Mouse (Mus musculus): ENCODE data around the gene Tie1. TPM values are rescaled to one million over a fixed set of nuclear protein-coding genes. Genes with fewer than 3 reads are reported as not detected.
A peak's percentile ranks its signal among the peaks of the same experiment; 100 is the strongest.
"Not testable (repeated sequence)": the region's sequence is repeated elsewhere in the genome, so short reads cannot be mapped to it uniquely, and the experiment has no call there.

Tie1 gene
- polyA plus RNA-seq, 1 experiment, result 32.0 TPM

DNA sequence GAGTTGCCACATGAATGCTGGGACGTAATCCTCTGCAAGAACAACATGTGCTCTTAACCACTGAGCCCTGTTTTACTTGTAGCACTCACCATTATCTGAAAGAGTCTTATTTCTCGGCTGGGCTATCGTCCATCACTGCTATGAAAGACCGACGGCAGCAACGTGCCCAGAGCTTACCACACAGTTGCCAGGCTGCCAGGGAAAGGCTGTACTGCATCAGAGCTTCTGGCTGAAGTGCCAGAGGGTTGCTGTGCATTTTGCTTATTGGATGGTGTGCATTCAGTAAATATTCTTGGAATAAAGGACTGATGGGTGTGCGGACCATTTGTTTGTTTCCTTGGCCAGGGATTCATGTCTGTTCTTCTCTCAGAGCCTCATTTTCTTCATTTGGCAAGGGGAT, 34.1 kb upstream of the Tie1 start:
- H3K4me3 ChIP-seq (replicated peaks), result no peak overlapping the region
- peaks cover 90% of the 10 kb centered on the region for H3K36me3 ChIP-seq (replicated peaks; ENCODE audit: low read length)
- TF ChIP-seq GATA1 (IDR thresholded peaks at IDR 0.05; ENCODE audit: borderline replicate concordance, low read length) (no peak), FLI1 (IDR thresholded peaks at IDR 0.05; ENCODE audit: low read length) (no peak)
- H3K9me3 ChIP-seq, result no peaks in the 10 kb centered on the region
- H3K4me1 ChIP-seq, result peaks cover 43% of the 10 kb centered on the region
- no peaks in the 10 kb centered on the region for H3K27me3 ChIP-seq (replicated peaks)

DNA sequence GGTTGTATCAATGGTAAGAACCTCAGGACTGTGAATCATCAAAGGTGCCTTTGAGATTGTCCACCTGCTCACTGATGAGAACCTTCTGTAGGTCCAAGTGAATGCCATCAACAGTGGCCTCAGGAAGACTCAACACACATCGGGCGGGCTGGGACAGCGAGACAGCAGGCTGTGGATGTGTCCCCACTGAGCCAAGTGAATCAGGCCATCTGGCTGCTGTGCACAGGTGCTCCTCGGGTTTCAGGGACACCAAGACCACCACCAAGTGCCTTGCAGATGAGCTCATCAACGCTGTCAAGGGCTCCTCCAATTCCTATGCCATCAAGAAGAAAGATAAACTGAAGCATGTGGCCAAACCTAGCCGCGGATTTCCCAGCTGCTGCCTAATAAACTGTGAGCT, 32.4 kb upstream of the Tie1 start:
- Histone ChIP-seq H3K27me3 (replicated peaks) (no peaks in the 10 kb centered on the region), H3K4me1 (peaks cover 56% of the 10 kb centered on the region), H3K36me3 (replicated peaks; ENCODE audit: low read length) (peaks cover 92% of the 10 kb centered on the region), H3K4me3 (replicated peaks) (no peak overlapping the region), H3K9me3 (no peaks in the 10 kb centered on the region)
- no peak for TF ChIP-seq GATA1 (IDR thresholded peaks at IDR 0.05; ENCODE audit: borderline replicate concordance, low read length)
- TF ChIP-seq FLI1 (IDR thresholded peaks at IDR 0.05; ENCODE audit: low read length), result no peak

DNA sequence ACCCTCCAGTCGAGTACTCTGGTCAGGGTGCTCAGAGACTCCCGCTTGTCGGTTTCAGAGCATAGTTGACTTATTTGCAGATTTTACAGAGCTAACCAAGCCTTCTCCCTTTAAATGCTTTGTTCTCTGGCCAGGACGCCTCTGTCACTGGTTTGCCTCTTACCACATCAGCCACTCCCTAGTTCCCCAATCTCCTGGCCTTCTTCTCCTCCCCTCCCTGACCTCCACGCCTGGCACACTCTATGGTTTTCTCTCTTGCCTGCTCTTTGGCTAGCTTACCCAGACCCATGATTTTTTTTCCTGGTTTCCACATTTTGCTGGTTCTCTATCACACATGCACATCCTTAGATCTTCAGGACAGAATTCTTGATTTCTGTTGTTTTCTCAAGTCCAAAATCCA, 28.3 kb upstream of the Tie1 start:
- H3K27me3 ChIP-seq (replicated peaks), result no peaks in the 10 kb centered on the region
- TF ChIP-seq GATA1 (IDR thresholded peaks at IDR 0.05; ENCODE audit: borderline replicate concordance, low read length), result no peak
- no peak overlapping the region for H3K4me3 ChIP-seq (replicated peaks)
- no peaks in the 10 kb centered on the region for H3K9me3 ChIP-seq
- H3K36me3 ChIP-seq (replicated peaks; ENCODE audit: low read length), result peaks cover 86% of the 10 kb centered on the region
- H3K4me1 ChIP-seq, result peaks cover 69% of the 10 kb centered on the region

DNA sequence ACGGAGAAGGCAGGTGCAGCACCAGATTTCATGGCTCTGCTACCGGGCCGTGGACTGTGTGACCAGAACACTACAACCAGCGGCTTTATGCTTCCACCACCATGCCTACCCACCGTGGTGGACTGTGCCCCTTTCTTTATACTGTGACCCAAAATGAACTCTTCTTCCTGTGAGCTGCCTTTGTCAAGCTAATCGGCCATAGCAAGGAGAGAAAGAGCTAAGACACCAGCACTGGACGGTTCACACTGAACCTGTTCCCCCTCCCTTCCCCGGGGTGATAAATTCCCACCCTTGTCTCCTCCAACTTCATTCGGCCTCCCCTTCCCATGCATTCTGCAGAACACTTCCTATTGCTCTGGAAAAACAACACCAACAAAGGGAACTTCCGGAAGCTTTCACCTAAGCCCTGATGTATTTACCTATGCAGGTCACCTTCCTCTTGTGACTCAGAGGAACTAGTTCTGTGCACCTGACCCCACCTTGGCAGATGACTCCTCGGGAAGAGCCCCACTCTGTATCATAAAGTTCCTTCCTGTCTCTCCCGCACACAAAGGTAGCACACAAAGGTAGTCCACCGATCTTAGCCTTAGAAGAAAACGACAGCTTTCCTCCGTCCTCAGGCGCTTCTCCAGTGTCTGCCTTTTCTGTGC, 27.8 kb upstream of the Tie1 start:
- no peaks in the 10 kb centered on the region for H3K27me3 ChIP-seq (replicated peaks)

GRCm38 (mm10) chr4:118516699-118517496, 27.0 kb upstream of the Tie1 start:
- Histone ChIP-seq H3K36me3 (replicated peaks; ENCODE audit: low read length) (peaks cover 84% of the 10 kb centered on the region), H3K4me3 (replicated peaks) (no peak overlapping the region), H3K9me3 (no peaks in the 10 kb centered on the region), H3K27me3 (replicated peaks) (no peaks in the 10 kb centered on the region), H3K4me1 (peaks cover 64% of the 10 kb centered on the region)
- no peak for TF ChIP-seq GATA1 (IDR thresholded peaks at IDR 0.05; ENCODE audit: borderline replicate concordance, low read length)
- TF ChIP-seq FLI1 (IDR thresholded peaks at IDR 0.05; ENCODE audit: low read length), result no peak

More for the DNA sequence above, 27.8 kb upstream of the Tie1 start:
- Histone ChIP-seq H3K36me3 (replicated peaks; ENCODE audit: low read length) (peaks cover 84% of the 10 kb centered on the region), H3K9me3 (no peaks in the 10 kb centered on the region), H3K4me3 (replicated peaks) (no peak overlapping the region), H3K4me1 (peaks cover 69% of the 10 kb centered on the region)
- TF ChIP-seq GATA1 (IDR thresholded peaks at IDR 0.05; ENCODE audit: borderline replicate concordance, low read length), result no peak

DNA sequence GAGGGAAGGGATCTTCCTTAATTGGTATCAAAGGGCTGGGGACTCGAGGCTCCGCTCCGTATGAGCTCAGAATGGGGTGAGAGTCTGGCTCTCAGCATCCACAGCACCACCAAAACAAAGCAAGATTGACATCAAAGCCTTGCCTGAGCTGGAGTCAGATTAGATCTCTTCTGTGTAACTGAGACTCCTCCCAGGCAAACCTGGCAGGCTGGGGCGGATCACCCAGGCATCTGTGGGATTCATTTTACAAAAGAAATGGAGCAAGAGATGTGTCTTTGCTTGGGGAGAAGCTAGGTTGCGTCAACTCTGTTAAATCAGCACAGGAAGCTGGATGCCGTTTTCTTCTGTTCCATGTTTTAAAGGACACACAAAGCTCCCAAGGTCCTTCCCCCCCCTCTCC, 19.2 kb upstream of the Tie1 start:
- Histone ChIP-seq H3K4me1 (peaks cover 14% of the 10 kb centered on the region), H3K9me3 (no peaks in the 10 kb centered on the region), H3K27me3 (replicated peaks) (no peaks in the 10 kb centered on the region), H3K36me3 (replicated peaks; ENCODE audit: low read length) (peaks cover 85% of the 10 kb centered on the region), H3K4me3 (replicated peaks) (no peak overlapping the region)
- no peak for TF ChIP-seq GATA1 (IDR thresholded peaks at IDR 0.05; ENCODE audit: borderline replicate concordance, low read length)
- no peak for TF ChIP-seq FLI1 (IDR thresholded peaks at IDR 0.05; ENCODE audit: low read length)

DNA sequence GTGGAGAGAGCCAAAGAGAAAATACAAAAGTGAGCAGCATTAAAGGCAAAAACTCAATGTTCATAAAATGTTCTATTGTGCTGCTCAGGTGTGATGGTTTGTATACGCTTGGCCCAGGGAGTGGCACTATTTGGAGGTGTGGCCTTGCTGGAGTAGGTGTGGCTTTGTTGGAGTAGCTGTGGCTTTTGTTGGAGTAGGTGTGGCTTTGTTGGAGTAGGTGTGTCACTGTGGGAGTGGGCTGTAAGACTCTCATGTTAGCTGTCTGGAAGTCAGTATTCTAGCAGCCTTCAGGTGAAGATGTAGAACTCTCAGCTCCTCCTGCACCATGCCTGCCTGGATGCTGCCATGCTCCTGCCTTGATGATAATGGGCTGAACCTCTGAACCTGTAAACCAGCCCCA, 17.3 kb upstream of the Tie1 start:
- H3K4me1 ChIP-seq, result peaks cover 11% of the 10 kb centered on the region; the same call in 1 of the 2 replicates
- peaks cover 86% of the 10 kb centered on the region for H3K36me3 ChIP-seq (replicated peaks; ENCODE audit: low read length)
- H3K27me3 ChIP-seq (replicated peaks), result not testable (repeated sequence)

DNA sequence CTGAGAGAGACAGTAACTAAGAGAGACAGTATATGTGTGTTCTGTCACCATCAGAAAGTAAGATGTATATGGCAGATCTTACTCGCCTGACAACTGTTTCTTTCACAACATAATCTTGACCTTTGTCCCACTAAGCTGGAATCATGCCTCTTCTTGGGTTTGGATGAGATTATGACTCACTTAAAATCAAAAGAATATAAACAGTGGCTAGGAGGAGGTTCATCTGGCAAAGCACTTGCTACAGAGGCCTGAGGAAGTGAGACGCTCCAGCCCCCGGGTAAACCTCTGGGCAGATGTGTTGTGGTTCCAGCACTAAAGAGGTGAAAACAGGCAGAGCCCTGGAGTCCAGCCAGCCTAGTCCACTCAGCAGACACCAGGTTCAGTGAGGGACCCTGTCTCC, 15.7 kb upstream of the Tie1 start:
- no peak overlapping the region for H3K4me3 ChIP-seq (replicated peaks)
- no peak for TF ChIP-seq GATA1 (IDR thresholded peaks at IDR 0.05; ENCODE audit: borderline replicate concordance, low read length)
- no peak for TF ChIP-seq FLI1 (IDR thresholded peaks at IDR 0.05; ENCODE audit: low read length)
- H3K4me1 ChIP-seq, result peaks cover 25% of the 10 kb centered on the region
- peaks cover 86% of the 10 kb centered on the region for H3K36me3 ChIP-seq (replicated peaks; ENCODE audit: low read length)
- no peaks in the 10 kb centered on the region for H3K27me3 ChIP-seq (replicated peaks)
- H3K9me3 ChIP-seq, result no peaks in the 10 kb centered on the region

More for the DNA sequence above, 17.3 kb upstream of the Tie1 start:
- H3K4me3 ChIP-seq (replicated peaks); H3K9me3 ChIP-seq: not testable (repeated sequence)

- peak overlapping the region; percentile 62 for H3K4me3 ChIP-seq (replicated peaks)
- H3K36me3 ChIP-seq (replicated peaks; ENCODE audit: low read length), result peaks cover 75% of the 10 kb centered on the region
- no peaks in the 10 kb centered on the region for H3K27me3 ChIP-seq (replicated peaks)
- H3K9me3 ChIP-seq, result no peaks in the 10 kb centered on the region
- TF ChIP-seq FLI1 (IDR thresholded peaks at IDR 0.05; ENCODE audit: low read length) (no peak), GATA1 (IDR thresholded peaks at IDR 0.05; ENCODE audit: borderline replicate concordance, low read length) (no peak)
- peaks cover 49% of the 10 kb centered on the region for H3K4me1 ChIP-seq
These were observed 10.9 kb upstream of the Tie1 start for GRCm38 (mm10) chr4:118500792-118501191.

DNA sequence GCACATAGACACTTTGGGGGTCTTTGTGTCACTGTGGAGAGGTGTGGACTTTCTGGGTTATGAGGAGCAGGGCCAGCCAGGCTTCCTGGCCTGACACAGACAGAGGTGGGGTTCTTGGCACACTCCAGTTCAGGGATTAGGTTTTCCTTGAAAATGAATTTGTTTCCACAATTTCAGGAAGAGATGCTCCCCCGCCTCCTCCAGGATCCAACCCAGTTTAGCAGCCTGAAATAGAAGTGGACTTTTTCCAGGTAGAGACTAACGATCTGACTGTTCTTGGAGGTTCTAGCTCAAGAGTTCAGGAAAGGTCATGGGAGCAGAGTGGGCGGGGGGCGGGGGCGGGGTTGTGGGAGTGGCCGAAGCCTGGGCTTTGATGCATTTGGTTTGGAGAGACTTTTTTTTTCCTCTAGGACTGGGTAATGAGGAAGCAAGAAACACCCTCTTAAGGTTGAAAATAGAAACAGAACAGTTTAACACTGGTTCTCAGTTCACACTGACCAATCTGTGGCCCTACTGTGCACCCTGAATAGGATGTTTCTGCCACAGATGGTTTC, 10.4 kb upstream of the Tie1 start:
- Histone ChIP-seq H3K27me3 (replicated peaks) (no peaks in the 10 kb centered on the region), H3K9me3 (no peaks in the 10 kb centered on the region), H3K4me3 (replicated peaks) (no peak overlapping the region), H3K4me1 (peaks cover 45% of the 10 kb centered on the region), H3K36me3 (replicated peaks; ENCODE audit: low read length) (peaks cover 69% of the 10 kb centered on the region)
- TF ChIP-seq FLI1 (IDR thresholded peaks at IDR 0.05; ENCODE audit: low read length) (no peak), GATA1 (IDR thresholded peaks at IDR 0.05; ENCODE audit: borderline replicate concordance, low read length) (no peak)

Measured in megakaryocyte, embryonic 14.5 days (primary cell).